Mouse (Mus musculus): Measurements from ENCODE around the gene Eef1akmt2.

Eef1akmt2 gene

GRCm38 (mm10) chr7:132852173-132852844, at the start of gene Eef1akmt2:
Gene Eef1akmt2 (minus strand): TSS chr7:132852673.
- DNase-seq (ENCODE audit: low spot score in 2 of 2), result peak; percentile 60 to 74

- no peak for DNase-seq (ENCODE audit: low spot score in 2 of 2)
Measured at GRCm38 (mm10) chr7:132900826-132901531, 48.5 kb upstream of the Eef1akmt2 start.

GRCm38 (mm10) chr7:132898234-132898633, 45.8 kb upstream of the Eef1akmt2 start:
- DNase-seq (ENCODE audit: low spot score in 2 of 2), result peak in 1 of 2 experiments; percentile 37

GRCm38 (mm10) chr7:132897258-132897657, 44.8 kb upstream of the Eef1akmt2 start:
- no peak for DNase-seq (ENCODE audit: low spot score in 2 of 2)

DNA sequence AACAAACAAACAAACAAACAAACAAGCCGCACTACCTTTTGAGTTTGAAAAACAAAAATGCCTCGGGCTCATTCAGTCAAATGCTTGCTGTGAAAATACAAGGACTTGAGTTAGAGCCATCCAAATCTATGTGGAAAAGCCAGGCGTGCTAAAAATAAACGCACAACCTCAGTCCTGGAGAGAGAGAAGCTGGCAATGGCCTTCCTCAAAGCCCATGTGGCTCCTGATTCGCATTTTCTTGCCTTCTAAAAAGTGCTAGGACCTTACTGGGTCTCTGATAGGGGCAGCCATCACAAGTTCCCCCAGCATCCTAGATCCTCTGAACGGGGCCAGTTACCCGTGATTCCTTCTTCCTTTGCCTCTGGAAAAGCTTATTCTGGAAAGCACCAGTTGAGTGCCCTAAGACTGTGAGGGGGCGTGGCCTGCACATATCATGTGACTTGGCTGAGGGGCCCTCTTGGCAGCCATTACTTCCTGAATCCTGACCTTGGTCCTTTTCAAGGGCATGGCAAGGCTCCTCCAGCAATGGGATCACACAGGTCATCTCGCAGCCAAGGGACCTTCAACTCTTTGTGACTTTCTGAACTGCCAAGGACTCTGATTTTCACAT, 43.8 kb upstream of the Eef1akmt2 start:
- DNase-seq (ENCODE audit: low spot score in 2 of 2), result no peak

DNA sequence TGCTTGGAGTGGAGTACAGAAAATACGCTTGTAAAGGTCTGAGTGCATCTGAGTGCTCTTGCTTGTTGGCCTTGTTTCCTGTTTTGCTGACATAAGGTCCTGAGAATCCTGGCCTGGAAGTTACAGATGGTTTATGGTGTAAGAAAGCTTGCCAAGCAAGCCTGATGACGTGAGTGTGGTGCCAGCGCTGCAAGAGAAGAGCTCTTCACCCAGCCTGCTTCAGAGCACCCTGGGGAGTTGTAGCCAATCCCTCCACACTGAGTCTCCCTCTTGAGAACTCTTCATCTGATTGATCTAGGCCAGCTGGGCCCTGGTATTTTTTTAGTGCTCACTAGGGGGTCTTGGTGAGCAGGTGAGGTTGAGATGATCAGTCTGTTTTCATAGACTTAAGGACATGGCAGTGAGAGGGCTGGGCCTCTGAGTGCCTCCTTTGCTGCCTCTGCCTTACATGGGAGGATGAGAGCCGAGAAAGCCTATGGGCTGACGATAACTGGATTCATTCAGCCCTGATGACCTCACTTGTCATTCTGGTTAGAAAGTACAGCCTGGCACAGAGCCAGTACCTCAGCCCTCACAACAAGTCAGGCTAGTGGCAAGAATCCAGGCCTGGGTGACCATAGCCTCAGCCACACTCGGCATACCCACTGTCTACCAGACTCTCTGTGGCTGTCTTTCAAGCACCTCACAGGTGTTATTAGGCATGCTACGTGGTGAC, 42.5 kb upstream of the Eef1akmt2 start:
- no peak for DNase-seq (ENCODE audit: low spot score in 2 of 2)

GRCm38 (mm10) chr7:132893336-132893735, 40.9 kb upstream of the Eef1akmt2 start:
- no peak for DNase-seq (ENCODE audit: low spot score in 2 of 2)

DNA sequence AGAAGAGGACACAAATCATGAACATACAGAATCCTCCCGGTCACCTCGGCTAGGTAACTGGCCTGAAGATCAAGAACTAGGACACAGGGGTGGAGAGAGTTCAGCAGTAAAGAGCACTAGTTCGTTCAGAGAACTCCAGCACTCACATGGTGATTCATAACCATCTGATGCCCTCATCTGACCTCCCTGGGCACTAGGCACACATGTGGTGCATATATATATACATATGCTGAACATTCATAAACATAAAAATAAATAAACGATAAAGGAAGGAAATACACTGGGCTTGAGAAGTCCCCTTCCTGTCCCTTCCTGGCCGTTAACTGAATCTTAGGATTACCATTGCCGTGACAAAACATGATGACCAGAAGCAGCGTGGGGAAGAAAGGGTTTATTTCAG, 40.3 kb upstream of the Eef1akmt2 start:
- no peak for DNase-seq (ENCODE audit: low spot score in 2 of 2)

DNA sequence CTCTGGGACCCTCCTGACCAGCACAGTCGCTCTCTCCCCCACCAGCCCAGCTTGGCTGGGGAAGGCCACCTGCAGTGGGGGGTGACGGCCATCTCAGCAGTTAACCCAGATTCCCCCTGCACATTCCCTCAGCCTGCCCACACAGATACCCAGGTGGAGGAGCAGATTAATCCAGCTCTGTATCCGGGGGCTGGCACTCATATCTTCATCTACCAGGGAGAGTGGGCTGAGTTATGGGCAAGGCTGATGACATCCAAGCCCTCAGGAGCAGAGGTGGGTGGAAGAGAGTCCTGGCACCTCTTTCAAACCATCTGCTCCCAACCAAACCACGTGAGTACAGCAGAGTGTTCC, 39.8 kb upstream of the Eef1akmt2 start:
- DNase-seq (ENCODE audit: low spot score in 2 of 2), result no peak

GRCm38 (mm10) chr7:132891561-132892310, 39.3 kb upstream of the Eef1akmt2 start:
- no peak for DNase-seq (ENCODE audit: low spot score in 2 of 2)

GRCm38 (mm10) chr7:132890201-132890600, 37.7 kb upstream of the Eef1akmt2 start:
- no peak for DNase-seq (ENCODE audit: low spot score in 2 of 2)

DNA sequence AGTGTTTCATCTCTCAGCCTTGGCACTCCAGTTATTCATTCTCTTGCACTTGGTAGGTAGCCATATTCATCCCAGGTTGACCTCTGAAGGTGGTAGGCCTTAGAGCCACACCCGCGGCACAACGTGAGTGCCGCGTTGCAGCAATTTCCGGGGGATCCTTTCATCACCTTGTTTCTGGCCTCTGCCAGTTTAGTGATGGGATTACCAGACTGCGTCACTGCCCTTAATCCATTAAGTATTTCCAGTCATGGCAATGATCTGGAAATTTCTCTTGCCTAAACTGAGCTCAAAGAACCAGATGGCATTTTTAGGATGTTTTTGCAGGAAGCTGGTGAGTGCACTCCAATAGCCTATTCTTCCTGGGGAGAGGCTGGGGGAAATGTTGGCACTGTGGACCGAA, 37.2 kb upstream of the Eef1akmt2 start:
- DNase-seq (ENCODE audit: low spot score in 2 of 2), result no peak

- DNase-seq (ENCODE audit: low spot score in 2 of 2), result no peak
Measured at GRCm38 (mm10) chr7:132888518-132889249, 36.2 kb upstream of the Eef1akmt2 start.

DNA sequence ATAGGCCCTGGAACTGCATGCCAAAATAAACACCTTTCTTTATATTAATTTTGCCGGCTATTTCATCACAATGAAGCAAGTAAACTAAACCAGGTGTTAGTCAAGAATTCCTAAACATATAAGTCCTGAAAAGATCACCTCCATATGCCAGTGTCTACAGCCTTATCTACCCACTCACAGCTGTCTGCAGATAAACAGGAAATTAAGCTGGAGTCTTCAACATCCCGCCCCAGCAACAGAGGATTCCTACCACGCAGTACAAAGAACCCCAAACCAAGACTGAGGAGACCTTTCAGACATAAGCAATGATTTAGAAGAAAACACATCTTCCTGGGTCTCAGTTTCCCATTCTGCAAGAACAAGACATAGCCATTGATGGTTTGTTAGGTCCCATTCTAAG, 35.6 kb upstream of the Eef1akmt2 start:
- DNase-seq (ENCODE audit: low spot score in 2 of 2), result no peak

DNA sequence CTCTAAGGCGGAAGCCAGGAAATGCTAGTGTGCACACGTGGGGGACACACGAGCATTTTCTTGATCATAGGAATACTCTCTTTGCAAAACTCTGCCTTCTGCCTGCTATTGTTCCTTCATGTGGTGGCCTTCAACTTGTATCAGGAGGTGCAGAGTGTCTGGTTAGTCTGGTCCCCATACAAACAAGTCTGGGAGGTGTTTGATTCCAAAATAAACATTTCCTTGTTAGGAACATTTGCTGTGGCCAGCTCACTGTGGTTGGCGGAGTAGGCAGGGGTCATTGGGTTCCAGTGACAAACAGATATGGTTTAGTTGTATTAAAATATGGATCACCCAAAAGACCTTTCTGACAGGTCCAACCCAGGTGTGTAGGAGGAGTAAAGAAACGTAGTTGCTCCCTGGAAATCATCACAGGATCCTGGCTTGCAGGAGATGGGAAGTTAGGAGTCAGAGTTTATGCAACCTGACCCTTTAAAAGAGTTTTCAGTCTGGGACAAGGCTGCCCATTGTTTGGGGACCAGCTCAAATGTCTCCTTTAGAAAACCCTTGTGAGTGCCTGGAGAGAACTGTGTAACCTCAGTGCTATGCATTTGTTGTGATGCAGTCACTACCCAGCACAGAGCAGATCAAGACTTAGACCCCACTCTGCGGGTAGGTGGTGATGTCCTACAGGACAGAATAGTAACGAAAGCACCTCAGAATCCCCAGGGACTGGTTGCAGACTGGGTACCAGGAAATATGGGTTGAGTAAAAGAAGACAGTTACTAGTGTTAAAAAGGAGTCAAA, 34.7 kb upstream of the Eef1akmt2 start:
- DNase-seq (ENCODE audit: low spot score in 2 of 2), result no peak

DNA sequence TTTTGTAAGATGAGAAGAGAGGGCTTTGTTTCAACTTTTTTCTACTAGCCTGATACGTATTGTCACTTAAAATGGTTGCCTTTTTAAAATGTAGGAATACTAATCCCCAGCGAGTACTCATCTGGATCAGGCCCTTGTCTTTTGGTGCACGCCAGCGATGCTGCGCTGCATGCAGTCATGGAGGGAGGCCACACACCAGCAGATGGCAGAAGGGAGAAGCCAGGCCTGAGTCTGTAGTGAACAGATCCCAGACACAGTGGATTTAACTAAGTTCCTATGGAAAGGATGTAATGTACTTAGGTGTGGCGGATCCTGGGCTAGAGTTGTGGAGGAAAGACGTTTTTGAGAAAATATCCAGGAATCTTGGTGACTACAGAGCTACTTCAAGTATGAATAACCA, 31.6 kb upstream of the Eef1akmt2 start:
- DNase-seq (ENCODE audit: low spot score in 2 of 2), result no peak

- DNase-seq (ENCODE audit: low spot score in 2 of 2), result no peak
Measured at GRCm38 (mm10) chr7:132882343-132882742, 29.9 kb upstream of the Eef1akmt2 start.

DNA sequence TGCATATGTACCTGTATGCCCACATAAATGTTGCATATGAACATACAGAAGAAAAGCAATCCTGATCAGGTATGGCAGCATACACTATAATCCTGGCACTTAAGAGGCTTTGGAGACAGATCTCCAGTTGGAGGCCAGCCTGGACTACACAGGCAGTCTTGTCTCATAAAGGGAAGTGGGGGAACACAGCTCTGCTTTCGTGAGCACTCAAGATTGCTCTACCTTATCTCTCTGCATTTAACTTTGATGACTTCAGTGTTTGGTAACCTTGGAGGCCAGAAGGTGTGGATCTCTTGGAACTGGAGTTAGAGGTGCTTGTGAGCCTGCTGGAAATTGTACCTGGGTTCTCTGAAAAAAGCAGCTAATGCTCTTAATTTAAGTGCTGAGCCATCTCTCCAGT, 27.8 kb upstream of the Eef1akmt2 start:
- DNase-seq (ENCODE audit: low spot score in 2 of 2), result no peak

- DNase-seq (ENCODE audit: low spot score in 2 of 2), result no peak
Measured at GRCm38 (mm10) chr7:132875391-132876086, 23.1 kb upstream of the Eef1akmt2 start.

- DNase-seq (ENCODE audit: low spot score in 2 of 2), result no peak
Measured at GRCm38 (mm10) chr7:132873043-132873442, 20.6 kb upstream of the Eef1akmt2 start.
